Mouse (Mus musculus) left cerebral cortex, postnatal 36 days (tissue): ENCODE data around the gene Olfr820. TPM values are rescaled to one million over a fixed set of nuclear protein-coding genes. Genes with fewer than 3 reads are reported as not detected.
"Not testable (repeated sequence)": the region's sequence is repeated elsewhere in the genome, so short reads cannot be mapped to it uniquely, and the experiment has no call there.

Experiments
- DNase-seq, 2 experiments: peaks; one replicate each; pipeline ENCODE4 v3.0.0; 2021 to 2022; ENCODE audit warnings: low spot score in 2 of 2, mixed read lengths in 1 of 2
- intact Hi-C: fragments of 180-260 bp; cut with DNase I; formaldehyde crosslinking; loops from one replicate; pipeline ENCODE4 v1.15.1; 2025
- total RNA-seq, 2 experiments: library from RNA; stranded (reverse); gene quantifications; 2 replicates each; pipeline ENCODE4 v1.2.3; 2021

Olfr820 gene
- total RNA-seq = not detected

DNA sequence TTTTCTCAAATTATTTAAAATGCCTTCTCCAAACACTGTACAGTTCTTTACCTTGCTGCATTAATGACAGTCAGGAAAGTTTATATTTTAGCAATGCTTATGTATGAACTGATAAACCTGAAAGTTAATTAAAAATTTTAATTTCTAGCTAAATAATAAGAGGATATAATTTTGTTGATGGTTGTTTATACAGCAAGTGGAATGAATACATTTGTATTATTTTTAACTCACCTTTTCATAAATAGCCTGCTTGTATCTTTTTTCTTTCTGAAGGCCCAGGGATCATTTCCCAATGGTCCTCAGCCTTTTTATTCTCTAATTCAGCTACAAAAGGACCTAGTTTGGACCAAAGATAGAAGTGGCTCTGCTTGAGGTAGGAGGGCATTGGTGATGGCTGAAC lies at the start of gene Olfr820:
Gene Olfr820 (plus strand): TSS at position 301 of the 400 bp plus-strand sequence.
- DNase-seq = no peak
- intact Hi-C loops = no loop called here

DNA sequence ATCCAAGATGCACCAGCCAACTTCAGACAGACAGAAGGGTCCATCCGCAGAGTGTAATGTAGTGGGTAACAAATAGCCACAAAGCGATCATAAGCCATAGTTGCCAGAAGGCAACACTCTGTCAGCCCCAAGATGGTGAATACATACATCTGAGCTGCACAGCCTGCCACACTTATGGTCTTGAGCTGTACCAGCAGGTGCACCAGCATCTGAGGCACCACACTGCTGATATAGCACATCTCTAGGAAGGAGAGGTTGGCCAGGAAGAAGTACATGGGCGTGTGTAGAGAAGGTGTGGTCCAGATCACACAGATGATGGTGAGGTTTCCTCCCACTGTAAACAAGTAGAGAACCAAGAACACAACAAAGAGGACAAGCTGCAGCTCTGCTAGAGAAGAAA lies 46.2 kb upstream of the Olfr820 start:
- intact Hi-C loops, DNase-seq: not testable (repeated sequence)

DNA sequence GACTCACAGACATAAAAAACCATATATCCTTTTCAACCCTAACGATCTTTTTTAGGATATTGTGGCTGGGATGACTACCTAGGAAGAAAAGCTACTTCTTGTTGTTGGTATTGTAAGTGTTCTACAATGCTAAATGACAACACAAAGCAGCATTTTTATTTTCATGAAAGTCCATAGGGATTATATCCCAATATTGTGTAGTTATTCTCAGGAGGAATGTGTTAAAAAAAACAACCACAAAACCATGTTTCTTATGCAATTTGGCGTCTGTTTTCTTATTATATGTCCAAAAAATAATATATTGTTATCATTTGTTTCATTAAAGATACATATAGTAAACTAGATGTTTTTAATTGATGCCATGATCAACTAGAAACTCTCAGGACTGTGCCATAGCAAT lies 45.3 kb upstream of the Olfr820 start, which contains the start of gene Olfr819:
Gene Olfr819 (minus strand): TSS at position 101 of the 400 bp plus-strand sequence.
- intact Hi-C loops, DNase-seq: not testable (repeated sequence)

GRCm38 (mm10) chr10:129972994-129973393 lies 39.4 kb upstream of the Olfr820 start:
- DNase-seq, intact Hi-C loops: not testable (repeated sequence)

DNA sequence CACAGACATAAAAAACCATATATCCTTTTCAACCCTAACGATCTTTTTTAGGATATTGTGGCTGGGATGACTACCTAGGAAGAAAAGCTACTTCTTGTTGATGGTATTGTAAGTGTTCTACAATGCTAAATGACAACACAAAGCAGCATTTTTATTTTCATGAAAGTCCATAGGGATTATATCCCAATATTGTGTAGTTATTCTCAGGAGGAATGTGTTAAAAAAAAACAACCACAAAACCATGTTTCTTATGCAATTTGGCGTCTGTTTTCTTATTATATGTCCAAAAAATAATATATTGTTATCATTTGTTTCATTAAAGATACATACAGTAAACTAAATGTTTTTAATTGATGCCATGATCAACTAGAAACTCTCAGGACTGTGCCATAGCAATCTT lies 36.4 kb upstream of the Olfr820 start, which contains the start of gene Olfr247:
Gene Olfr247 (minus strand): TSS at position 101 of the 400 bp plus-strand sequence.
- intact Hi-C loops, DNase-seq: not testable (repeated sequence)

- intact Hi-C loops, DNase-seq: not testable (repeated sequence)
Measured at GRCm38 (mm10) chr10:129981867-129982266, 30.6 kb upstream of the Olfr820 start.

GRCm38 (mm10) chr10:129984962-129985361 lies 27.5 kb upstream of the Olfr820 start, which contains the start of gene Gm10310:
TSS of gene Gm10310 (minus strand) at chr10:129985062.
- intact Hi-C loops, DNase-seq: not testable (repeated sequence)

DNA sequence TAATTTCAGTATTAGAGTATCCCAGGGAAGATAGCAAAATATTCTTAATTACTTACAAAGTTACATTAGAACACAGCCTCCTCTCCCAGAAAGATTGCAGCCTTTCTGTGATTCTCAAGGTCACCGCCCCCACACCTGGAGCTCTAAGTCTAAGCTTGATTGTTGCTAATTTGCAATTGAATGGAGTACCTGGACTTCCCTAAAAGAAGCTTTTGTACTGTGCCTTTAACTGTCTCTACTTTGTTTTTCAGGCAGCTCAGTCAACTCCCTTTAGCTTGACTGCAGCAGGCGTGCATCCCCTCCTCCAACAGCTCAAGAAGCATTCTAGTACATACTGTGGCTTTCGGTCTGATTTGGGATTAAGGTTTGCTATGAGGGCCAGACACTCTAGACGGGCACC lies 8.3 kb upstream of the Olfr820 start:
- DNase-seq, intact Hi-C loops: not testable (repeated sequence)

- intact Hi-C loops = not testable (repeated sequence)
Measured at GRCm38 (mm10) chr10:130005366-130005765, 7.1 kb upstream of the Olfr820 start.

DNA sequence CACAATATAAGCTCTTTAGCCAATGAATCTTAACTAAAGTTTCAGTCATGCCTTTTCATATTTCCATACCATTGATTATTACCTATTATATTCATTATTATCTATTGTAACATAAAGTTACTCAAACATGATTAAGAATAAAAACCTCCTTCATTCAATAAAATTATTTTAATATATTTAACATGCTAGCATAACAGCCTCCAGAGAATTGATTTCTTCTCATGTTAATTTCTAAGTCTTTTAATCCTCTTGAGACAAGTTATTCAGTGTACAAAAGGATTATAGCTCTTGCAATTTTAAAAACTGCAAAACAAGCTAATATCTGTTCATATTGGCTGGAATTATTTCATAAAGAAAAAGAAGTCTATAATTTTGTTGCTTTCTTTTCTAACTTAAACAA lies 17.6 kb downstream of the Olfr820 start, which contains the start of gene Olfr821:
Gene Olfr821 (plus strand): TSS at position 301 of the 400 bp plus-strand sequence.
- no peak for DNase-seq
- intact Hi-C loops = no loop called here

More at GRCm38 (mm10) chr10:130005366-130005765, 7.1 kb upstream of the Olfr820 start:
- not testable (repeated sequence) for DNase-seq

DNA sequence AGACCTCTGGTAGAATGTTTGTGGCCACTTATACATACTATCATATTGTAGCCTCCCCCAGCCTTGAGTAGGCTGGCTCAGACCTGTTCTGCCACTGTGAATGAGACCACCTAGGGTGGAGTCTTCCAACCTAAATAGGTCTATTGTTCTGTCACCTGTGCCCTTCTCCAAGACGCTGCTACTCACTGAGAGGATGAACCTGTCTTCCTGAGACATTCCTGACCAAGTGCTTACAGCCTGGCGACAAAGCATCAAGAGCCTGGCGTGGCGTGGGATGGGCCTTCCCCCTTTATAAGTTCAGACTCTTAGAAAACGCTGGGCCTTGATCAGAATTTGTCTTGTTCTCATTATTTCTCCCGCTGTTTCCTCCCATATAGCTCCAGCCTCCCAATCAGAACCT lies 24.7 kb downstream of the Olfr820 start:
- DNase-seq = no peak
- intact Hi-C loops = no loop called here

Other genes starting within 250 kb of the Olfr820 start
- gene Olfr808, start 247.1 kb upstream of the Olfr820 start, total RNA-seq = not detected
- gene Olfr809, start 238.0 kb upstream of the Olfr820 start, total RNA-seq = not detected
- not detected for gene Olfr810, start 217.7 kb upstream of the Olfr820 start, total RNA-seq
- not detected for gene Olfr811, start 208.2 kb upstream of the Olfr820 start, total RNA-seq
- gene Olfr812, start 166.5 kb upstream of the Olfr820 start, total RNA-seq = not detected
- not detected for gene Olfr813, start 157.3 kb upstream of the Olfr820 start, total RNA-seq
- gene Olfr814, start 132.8 kb upstream of the Olfr820 start, total RNA-seq = not detected
- gene Olfr815, start 106.8 kb upstream of the Olfr820 start, total RNA-seq = not detected
- gene Olfr816, start 97.0 kb upstream of the Olfr820 start, total RNA-seq = not detected
- not detected for gene Olfr818, start 63.5 kb upstream of the Olfr820 start, total RNA-seq
- not detected for gene Olfr819, start 45.4 kb upstream of the Olfr820 start, total RNA-seq
- not detected for gene Olfr247, start 36.5 kb upstream of the Olfr820 start, total RNA-seq
- gene Gm10310, start 27.6 kb upstream of the Olfr820 start, total RNA-seq = not detected
- gene Olfr821, start 17.7 kb downstream of the Olfr820 start, total RNA-seq = not detected
- not detected for gene Olfr822, start 58.6 kb downstream of the Olfr820 start, total RNA-seq
- not detected for gene Olfr823, start 102.8 kb downstream of the Olfr820 start, total RNA-seq
- not detected for gene Olfr824, start 117.4 kb downstream of the Olfr820 start, total RNA-seq
- not detected for gene Olfr825, start 154.1 kb downstream of the Olfr820 start, total RNA-seq
- gene Olfr826, start 171.6 kb downstream of the Olfr820 start, total RNA-seq = not detected
- gene Olfr827, start 201.8 kb downstream of the Olfr820 start, total RNA-seq = not detected